Mouse (Mus musculus) midbrain, postnatal 0 days (tissue): ENCODE data around the gene Mms22l. TPM values are rescaled to one million over a fixed set of nuclear protein-coding genes. Genes with fewer than 3 reads are reported as not detected.

Experiments used
- ATAC-seq: fragments of 200-750 bp; cut with Nextera tagmentation; 2 replicates; pipeline ENCODE4 v1.8.0; 2017; ENCODE audit warnings: moderate number of reproducible peaks, mild to moderate bottlenecking, moderate TSS enrichment, moderate library complexity; ENCODE audit not compliant: low FRiP score
- DNase-seq: peaks from one replicate; pipeline ENCODE4 v3.0.0-alpha.2; 2015; ENCODE audit warnings: low spot score
- H3K27ac ChIP-seq: fragments of 300-500 bp; sonication (generic); 2 replicates; pipeline ENCODE4 v1.5.1; 2014; ENCODE audit warnings: low read depth, mild to moderate bottlenecking, low read length, mixed read lengths
- H3K27me3 ChIP-seq: fragments of 300-500 bp; sonication (generic); 2 replicates; pipeline ENCODE4 v1.6.1; 2014; ENCODE audit warnings: low read length, control low read depth, mixed read lengths; ENCODE audit not compliant: insufficient read depth
- H3K36me3 ChIP-seq: fragments of 300-500 bp; sonication (generic); 2 replicates; pipeline ENCODE4 v1.6.1; 2014; ENCODE audit warnings: low read length, control low read depth, mixed read lengths; ENCODE audit not compliant: insufficient read depth
- H3K4me1 ChIP-seq: fragments of 300-500 bp; sonication (generic); 2 replicates; pipeline ENCODE4 v1.6.1; 2014; ENCODE audit warnings: mild to moderate bottlenecking, control low read depth, antibody characterized with exemption, low read length, mixed read lengths; ENCODE audit not compliant: insufficient read depth
- H3K4me2 ChIP-seq: fragments of 300-500 bp; sonication (generic); 2 replicates; pipeline ENCODE4 v1.6.1; 2014; ENCODE audit warnings: low read depth, mild to moderate bottlenecking, low read length, mixed read lengths; ENCODE audit not compliant: poor library complexity, severe bottlenecking
- H3K4me3 ChIP-seq: fragments of 300-500 bp; sonication (generic); 2 replicates; pipeline ENCODE4 v1.5.1; 2014; ENCODE audit warnings: low read depth, mild to moderate bottlenecking, low read length, moderate library complexity
- H3K9ac ChIP-seq: fragments of 300-500 bp; sonication (generic); replicated peaks from 2 replicates; pipeline ENCODE4 v1.6.1; 2014; ENCODE audit warnings: mild to moderate bottlenecking, low read length, moderate library complexity, mixed read lengths; ENCODE audit not compliant: poor library complexity, severe bottlenecking
- H3K9me3 ChIP-seq: fragments of 300-500 bp; sonication (generic); 2 replicates; pipeline ENCODE4 v1.6.1; 2016; ENCODE audit warnings: low read length, control low read depth
- CTCF ChIP-seq: IDR thresholded peaks from 2 replicates; pipeline ENCODE4 v1.5.1; 2016; ENCODE audit warnings: antibody characterized with exemption, mild to moderate bottlenecking
- WGBS: fragments of 180-500 bp; shearing (Covaris S2); extraction: QIAGEN DNeasy Blood & Tissue Kit; methylation state at CpG from one replicate; pipeline ENCODE4 v1.1.7; 2014; 5-methylcytosine and 5-hydroxymethylcytosine counted together
- polyA plus RNA-seq: library from polyadenylated mRNA; unstranded; fragments of >200 nt; fragmentation: Nextera tagmentation; extraction: Ambion mirVana; gene quantifications from 2 replicates; pipeline ENCODE4 v1.2.1, GENCODE M21; 2015
- total RNA-seq: library from RNA; depleted of rRNA; stranded (reverse); fragments of >200 nt; gene quantifications from 2 replicates; pipeline ENCODE4 v1.2.3, GENCODE M21; 2014

Gene Mms22l
- total and polyA plus RNA-seq, 2 experiments from 2014 or later: 2.4 to 5.5 TPM

DNA sequence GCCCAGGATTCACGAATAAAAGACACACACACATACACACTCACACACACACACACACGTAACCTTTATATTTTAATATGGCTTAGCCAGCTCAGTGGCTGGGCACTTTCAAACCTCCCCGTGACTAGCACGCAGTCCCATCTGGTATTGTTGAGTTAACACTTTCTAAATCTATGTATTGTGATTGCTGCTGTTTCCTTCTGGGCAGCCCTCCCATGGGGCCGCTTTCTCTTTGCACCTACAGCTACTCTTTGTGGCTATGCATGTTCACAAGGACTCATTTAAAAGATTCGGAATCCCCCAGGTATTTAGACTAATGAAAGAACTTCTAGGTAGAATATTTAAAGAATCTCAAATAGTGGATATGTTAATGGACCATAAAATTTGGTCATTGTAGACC is 105.5 kb downstream of the Mms22l start:
- H3K36me3 ChIP-seq: no peaks in the 10 kb centered on the region
- no peak for DNase-seq
- ATAC-seq: no peak
- no peaks in the 10 kb centered on the region for H3K9me3 ChIP-seq
- H3K27me3 ChIP-seq: no peaks in the 10 kb centered on the region
- no peaks in the 10 kb centered on the region for H3K4me1 ChIP-seq
- no peak overlapping the region for H3K9ac ChIP-seq
- H3K4me3 ChIP-seq: no peak overlapping the region
- no peak overlapping the region for H3K4me2 ChIP-seq
- H3K27ac ChIP-seq: no peak overlapping the region
- WGBS: 85% methylated on average over 6 of the region's 6 CpGs
- no peak for TF ChIP-seq CTCF

DNA sequence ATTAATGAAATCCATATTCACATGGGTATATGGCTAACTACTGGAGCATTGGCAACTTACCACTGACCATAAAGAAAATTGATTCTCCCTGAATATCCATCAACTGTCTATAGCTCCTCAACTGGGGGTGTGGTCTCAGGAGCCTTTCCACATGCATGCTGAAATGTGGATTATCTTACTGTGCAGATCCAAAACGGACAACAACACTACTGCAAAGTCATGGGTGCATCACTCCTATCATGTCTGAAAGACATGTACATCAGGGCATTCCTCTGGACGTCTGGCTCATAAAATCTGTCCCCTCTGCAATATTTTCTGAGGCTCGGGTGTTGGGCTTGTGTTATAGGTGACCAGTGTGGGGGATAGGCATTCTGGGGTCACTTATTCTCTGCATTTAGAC is 112.8 kb downstream of the Mms22l start:
- Histone ChIP-seq H3K27ac (no peak overlapping the region), H3K4me3 (no peak overlapping the region), H3K4me2 (no peak overlapping the region), H3K9ac (no peak overlapping the region), H3K27me3 (no peaks in the 10 kb centered on the region), H3K4me1 (no peaks in the 10 kb centered on the region), H3K36me3 (no peaks in the 10 kb centered on the region), H3K9me3 (no peaks in the 10 kb centered on the region)
- 87% methylated on average over 3 of the region's 3 CpGs for WGBS
- no peak for TF ChIP-seq CTCF
- ATAC-seq: no peak
- no peak for DNase-seq

DNA sequence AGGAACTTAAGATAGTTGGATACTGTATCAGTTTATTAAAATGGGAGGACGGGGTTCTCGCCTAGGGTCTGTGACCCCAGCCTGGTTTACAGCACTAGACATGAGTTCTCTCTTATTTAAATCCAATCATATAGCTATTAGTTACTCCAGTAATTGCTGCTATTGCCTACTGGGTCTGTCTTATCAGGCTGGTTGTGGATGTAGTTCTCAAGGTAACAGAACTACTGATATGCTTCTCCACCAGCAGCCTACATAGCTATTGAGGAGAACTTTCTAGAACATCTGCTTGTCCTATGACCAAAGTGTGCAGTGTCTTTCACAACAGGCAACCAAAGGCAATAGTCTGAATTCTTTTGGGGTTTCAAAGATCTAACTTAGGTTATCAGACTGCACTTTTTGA is 113.3 kb downstream of the Mms22l start:
- Histone ChIP-seq H3K36me3 (no peaks in the 10 kb centered on the region), H3K9ac (no peak overlapping the region), H3K27ac (no peak overlapping the region), H3K4me3 (no peak overlapping the region), H3K4me1 (no peaks in the 10 kb centered on the region), H3K27me3 (no peaks in the 10 kb centered on the region), H3K4me2 (no peak overlapping the region), H3K9me3 (no peaks in the 10 kb centered on the region)
- TF ChIP-seq CTCF: no peak
- DNase-seq: no peak
- 95% methylated on average over 2 of the region's 2 CpGs for WGBS
- ATAC-seq: no peak

DNA sequence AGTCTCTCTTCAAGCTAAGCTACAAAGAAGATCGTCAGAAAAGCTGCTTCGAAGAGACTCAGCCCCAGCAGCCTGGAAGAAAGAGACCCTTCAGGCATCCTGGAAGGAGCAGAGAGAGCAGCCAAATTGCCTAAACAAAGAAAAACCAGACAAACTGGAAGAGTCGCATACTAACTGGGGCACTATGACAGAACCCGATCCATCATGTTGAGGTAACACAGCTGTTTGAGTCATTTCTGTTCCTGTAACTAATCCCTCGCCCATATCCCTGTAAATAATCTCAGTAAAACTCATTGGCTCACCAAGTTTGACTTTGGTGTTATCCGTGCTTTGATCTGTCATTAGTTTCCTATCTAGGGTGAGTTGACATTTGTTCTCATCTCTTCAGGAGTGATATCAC is 123.8 kb downstream of the Mms22l start:
- DNase-seq: peak; percentile 21
- WGBS: 82% methylated on average over 6 of the region's 6 CpGs
- Histone ChIP-seq H3K4me3 (no peak overlapping the region), H3K9ac (no peak overlapping the region), H3K27me3 (no peaks in the 10 kb centered on the region), H3K36me3 (no peaks in the 10 kb centered on the region; the same call in 1 of the 2 replicates), H3K4me2 (no peak overlapping the region), H3K9me3 (no peaks in the 10 kb centered on the region), H3K4me1 (no peaks in the 10 kb centered on the region), H3K27ac (no peak overlapping the region)
- TF ChIP-seq CTCF: no peak
- ATAC-seq: no peak

DNA sequence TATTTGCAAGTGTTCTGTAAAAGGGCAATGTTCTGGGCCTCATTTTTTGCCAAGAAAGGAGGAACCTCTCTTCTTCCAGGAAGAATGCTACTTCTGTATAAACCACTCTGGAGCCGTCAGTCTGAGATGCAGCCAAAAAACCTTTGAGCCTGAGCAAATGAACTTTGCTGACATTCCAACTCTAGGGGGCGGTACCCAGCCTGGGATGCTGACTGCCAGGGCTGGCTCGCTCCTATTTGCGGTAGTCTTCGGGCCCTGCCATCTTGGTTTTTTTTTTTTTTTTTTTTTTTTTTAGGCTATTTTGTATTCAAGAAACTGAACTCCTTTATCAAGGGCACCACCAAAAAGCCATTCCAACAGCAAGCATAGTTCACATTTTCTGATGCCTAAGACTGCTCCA is 124.2 kb downstream of the Mms22l start:
- Histone ChIP-seq H3K4me1 (no peaks in the 10 kb centered on the region), H3K9me3 (no peaks in the 10 kb centered on the region), H3K4me3 (no peak overlapping the region), H3K27me3 (no peaks in the 10 kb centered on the region), H3K4me2 (no peak overlapping the region), H3K9ac (no peak overlapping the region), H3K36me3 (no peaks in the 10 kb centered on the region; the same call in 1 of the 2 replicates), H3K27ac (no peak overlapping the region)
- TF ChIP-seq CTCF: peak; percentile 12; the same call in 1 of the 2 replicates
- DNase-seq (peak; percentile 65), ATAC-seq (no peak)
- 83% methylated on average over 5 of the region's 5 CpGs for WGBS

DNA sequence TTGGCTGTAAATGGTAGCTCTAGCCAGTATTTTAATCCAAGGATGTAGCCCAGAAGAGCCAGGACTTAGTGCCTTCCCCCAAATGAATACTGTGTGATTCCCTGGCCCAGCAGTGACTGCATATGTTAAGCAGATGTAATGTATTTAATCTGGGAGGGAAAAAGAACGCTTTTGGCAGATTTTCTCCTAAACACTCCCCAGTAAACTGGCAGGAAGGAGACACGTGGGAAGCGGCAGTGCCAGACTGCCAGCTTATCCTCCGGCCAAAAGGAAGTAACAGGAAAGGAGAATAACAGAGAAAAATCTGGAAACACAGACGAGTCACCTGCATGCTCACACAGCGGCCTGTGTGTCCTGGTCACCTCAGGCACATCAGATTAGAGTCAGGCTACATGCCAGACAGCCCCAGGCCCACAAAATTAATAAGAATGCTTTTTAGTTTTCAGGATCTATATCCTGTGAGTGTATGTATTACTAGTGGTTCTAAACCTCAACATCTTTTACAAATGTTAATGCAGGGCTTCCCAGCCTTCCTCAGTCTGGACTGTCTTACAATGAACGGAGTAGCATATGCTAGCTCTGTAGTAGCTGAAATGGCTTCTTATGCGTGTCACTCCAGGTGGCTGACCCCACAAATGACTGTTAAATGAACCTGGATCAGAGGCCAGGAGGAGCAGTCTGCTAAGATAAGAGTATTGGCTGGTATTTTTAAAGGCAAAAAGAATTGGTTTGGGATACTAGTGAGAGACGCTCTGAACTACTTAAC is 125.4 kb downstream of the Mms22l start:
- 58% methylated on average over 9 of the region's 9 CpGs for WGBS
- no peak for TF ChIP-seq CTCF
- no peaks in the 10 kb centered on the region for H3K27me3 ChIP-seq
- no peaks in the 10 kb centered on the region for H3K4me1 ChIP-seq
- no peak overlapping the region for H3K9ac ChIP-seq
- H3K36me3 ChIP-seq: no peaks in the 10 kb centered on the region
- H3K4me2 ChIP-seq: no peak overlapping the region
- DNase-seq (peak; percentile 48), ATAC-seq (0 out of 2 replicates have a peak, but pooled peaks have one; percentile 36)
- H3K9me3 ChIP-seq: no peaks in the 10 kb centered on the region
- H3K4me3 ChIP-seq: no peak overlapping the region
- no peak overlapping the region for H3K27ac ChIP-seq
